Mouse (Mus musculus) gastrocnemius, postnatal 25 days (tissue): ENCODE results near the gene Trnp1. TPM values are rescaled to one million over a fixed set of nuclear protein-coding genes. Genes with fewer than 3 reads are reported as not detected.

Experiments
- DNase-seq: peaks from one replicate; pipeline ENCODE4 v3.0.0; 2022
- total RNA-seq, 2 experiments: library from RNA; stranded (reverse); gene quantifications; 1 replicate in 1 of 2; 2 replicates in 1 of 2; pipeline ENCODE4 v1.2.3; 2021

The Trnp1 gene
- total RNA-seq, 2 experiments from 2014 or later: 0.77 to 0.96 TPM

- DNase-seq: peak; percentile 77
Measured at GRCm38 (mm10) chr4:133494432-133494831, 3.9 kb downstream of the Trnp1 start.

- no peak for DNase-seq
Measured at GRCm38 (mm10) chr4:133493895-133494294, 4.5 kb downstream of the Trnp1 start.

- DNase-seq: peak; percentile 80
Measured at GRCm38 (mm10) chr4:133491800-133492199, 6.5 kb downstream of the Trnp1 start.

- no peak for DNase-seq
Measured at GRCm38 (mm10) chr4:133489489-133490245, 8.7 kb downstream of the Trnp1 start.

- no peak for DNase-seq
Measured at GRCm38 (mm10) chr4:133488619-133489392, 9.5 kb downstream of the Trnp1 start.

GRCm38 (mm10) chr4:133486673-133487357 is 11.5 kb downstream of the Trnp1 start:
- no peak for DNase-seq

- DNase-seq: no peak
Measured at GRCm38 (mm10) chr4:133485691-133486425, 12.5 kb downstream of the Trnp1 start.

GRCm38 (mm10) chr4:133484266-133485025 is 13.9 kb downstream of the Trnp1 start:
- peak; percentile 60 for DNase-seq

- DNase-seq: no peak
Measured at GRCm38 (mm10) chr4:133482479-133482878, 15.9 kb downstream of the Trnp1 start.

GRCm38 (mm10) chr4:133481488-133481887 is 16.9 kb downstream of the Trnp1 start:
- no peak for DNase-seq

GRCm38 (mm10) chr4:133480754-133481153 is 17.6 kb downstream of the Trnp1 start:
- no peak for DNase-seq

- no peak for DNase-seq
Measured at GRCm38 (mm10) chr4:133480185-133480537, 18.2 kb downstream of the Trnp1 start.

- peak; percentile 99 for DNase-seq
Measured at GRCm38 (mm10) chr4:133479458-133480184, 18.7 kb downstream of the Trnp1 start, which contains the start of gene Tent5b. Gene Tent5b (plus strand): TSS chr4:133480132.

GRCm38 (mm10) chr4:133473833-133474232 is 24.5 kb downstream of the Trnp1 start:
- DNase-seq: no peak

- DNase-seq: no peak
Measured at GRCm38 (mm10) chr4:133471135-133471821, 27.1 kb downstream of the Trnp1 start.

- DNase-seq: peak; percentile 50
Measured at GRCm38 (mm10) chr4:133469122-133469521, 29.2 kb downstream of the Trnp1 start.

- DNase-seq: peak; percentile 85
Measured at GRCm38 (mm10) chr4:133468080-133468479, 30.3 kb downstream of the Trnp1 start.

GRCm38 (mm10) chr4:133463184-133463583 is 35.2 kb downstream of the Trnp1 start:
- no peak for DNase-seq

GRCm38 (mm10) chr4:133461362-133461761 is 37.0 kb downstream of the Trnp1 start:
- DNase-seq: no peak

- no peak for DNase-seq
Measured at GRCm38 (mm10) chr4:133460796-133461325, 37.5 kb downstream of the Trnp1 start.
